Mouse (Mus musculus) stomach, postnatal 0 days (tissue): ENCODE results near the gene Gm10491. TPM values are rescaled to one million over a fixed set of nuclear protein-coding genes. Genes with fewer than 3 reads are reported as not detected.

Source experiments
- ATAC-seq: fragments of 200-750 bp; cut with Nextera tagmentation; 2 replicates; pipeline ENCODE4 v1.8.0; 2017; ENCODE audit not compliant: low FRiP score, low TSS enrichment
- DNase-seq: peaks from one replicate; pipeline ENCODE4 v3.0.0-alpha.2; 2016; ENCODE audit warnings: low spot score
- H3K27ac ChIP-seq: fragments of 300-500 bp; sonication (generic); replicated peaks from 2 replicates; pipeline ENCODE4 v1.5.1; 2014; ENCODE audit warnings: mild to moderate bottlenecking, control low read depth
- H3K27me3 ChIP-seq: fragments of 300-500 bp; sonication (generic); 2 replicates; pipeline ENCODE4 v1.6.1; 2014; ENCODE audit warnings: low read length; ENCODE audit not compliant: control insufficient read depth, insufficient read depth
- H3K36me3 ChIP-seq: fragments of 300-500 bp; sonication (generic); 2 replicates; pipeline ENCODE4 v1.6.1; 2014; ENCODE audit warnings: low read length, mixed read lengths; ENCODE audit not compliant: control insufficient read depth, insufficient read depth
- H3K4me1 ChIP-seq: fragments of 300-500 bp; sonication (generic); replicated peaks from 2 replicates; pipeline ENCODE4 v1.6.1; 2014; ENCODE audit warnings: antibody characterized with exemption; ENCODE audit not compliant: control insufficient read depth, insufficient read depth
- H3K4me2 ChIP-seq: fragments of 300-500 bp; sonication (generic); replicated peaks from 2 replicates; pipeline ENCODE4 v1.6.1; 2014; ENCODE audit warnings: low read depth, mild to moderate bottlenecking, control low read depth, moderate library complexity
- H3K4me3 ChIP-seq: fragments of 300-500 bp; sonication (generic); 2 replicates; pipeline ENCODE4 v1.5.1; 2014; ENCODE audit warnings: low read depth, low read length, control low read depth
- H3K9ac ChIP-seq: fragments of 300-500 bp; sonication (generic); 2 replicates; pipeline ENCODE4 v1.6.1; 2014; ENCODE audit warnings: mild to moderate bottlenecking, low read length, control low read depth, mixed read lengths
- H3K9me3 ChIP-seq: fragments of 300-500 bp; sonication (generic); 2 replicates; pipeline ENCODE4 v1.6.1; 2016; ENCODE audit warnings: low read length; ENCODE audit not compliant: control insufficient read depth
- CTCF ChIP-seq: IDR thresholded peaks from 2 replicates; pipeline ENCODE4 v1.5.1; 2016; ENCODE audit warnings: antibody characterized with exemption, low read depth, mild to moderate bottlenecking, moderate library complexity
- EP300 ChIP-seq: optimal IDR thresholded peaks from 2 replicates; pipeline ENCODE3; 2016; ENCODE audit warnings: antibody characterized with exemption
- WGBS: fragments of 180-500 bp; shearing (Covaris S2); extraction: QIAGEN DNeasy Blood & Tissue Kit; methylation state at CpG from one replicate; pipeline ENCODE4 v1.1.7; 2014; 5-methylcytosine and 5-hydroxymethylcytosine counted together
- polyA plus RNA-seq: library from polyadenylated mRNA; unstranded; fragments of >200 nt; fragmentation: Nextera tagmentation; extraction: Ambion mirVana; gene quantifications from 2 replicates; pipeline ENCODE4 v1.2.1, GENCODE M21; 2015

Gm10491 gene
- polyA plus RNA-seq, 1 experiment from 2014 or later: not detected

GRCm38 (mm10) chrX:7867141-7867540 is 40.5 kb downstream of the Gm10491 start:
- no peak for DNase-seq
- Histone ChIP-seq H3K4me2 (no peak overlapping the region), H3K4me1 (no peaks in the 10 kb centered on the region), H3K9ac (no peak overlapping the region), H3K36me3 (no peaks in the 10 kb centered on the region), H3K9me3 (no peaks in the 10 kb centered on the region), H3K4me3 (no peak overlapping the region), H3K27ac (no peak overlapping the region), H3K27me3 (no peaks in the 10 kb centered on the region)
- TF ChIP-seq EP300: no peak
- no peak for TF ChIP-seq CTCF
- ATAC-seq: no peak
- WGBS: 92% methylated on average over 1 of the region's 1 CpGs

GRCm38 (mm10) chrX:7865786-7866185 is 41.8 kb downstream of the Gm10491 start:
- WGBS: 66% methylated on average over 2 of the region's 2 CpGs
- H3K9ac ChIP-seq: no peak overlapping the region
- DNase-seq (no peak), ATAC-seq (no peak)
- no peak for TF ChIP-seq CTCF
- no peak for TF ChIP-seq EP300
- no peaks in the 10 kb centered on the region for H3K36me3 ChIP-seq
- H3K4me2 ChIP-seq: no peak overlapping the region
- no peaks in the 10 kb centered on the region for H3K27me3 ChIP-seq
- H3K4me1 ChIP-seq: no peaks in the 10 kb centered on the region
- no peak overlapping the region for H3K4me3 ChIP-seq
- no peak overlapping the region for H3K27ac ChIP-seq
- no peaks in the 10 kb centered on the region for H3K9me3 ChIP-seq

- ATAC-seq (no peak), DNase-seq (no peak)
- no peak overlapping the region for H3K4me3 ChIP-seq
- H3K9me3 ChIP-seq: no peaks in the 10 kb centered on the region
- TF ChIP-seq CTCF (no peak), EP300 (no peak)
- no peak overlapping the region for H3K27ac ChIP-seq
- no peak overlapping the region for H3K4me2 ChIP-seq
- WGBS: 60% methylated on average over 2 of the region's 2 CpGs
- H3K9ac ChIP-seq: no peak overlapping the region
- no peaks in the 10 kb centered on the region for H3K36me3 ChIP-seq
- H3K27me3 ChIP-seq: no peaks in the 10 kb centered on the region
- H3K4me1 ChIP-seq: no peaks in the 10 kb centered on the region
These were observed 42.3 kb downstream of the Gm10491 start for GRCm38 (mm10) chrX:7865343-7865742.

GRCm38 (mm10) chrX:7864551-7864950 is 43.1 kb downstream of the Gm10491 start:
- no peaks in the 10 kb centered on the region for H3K4me1 ChIP-seq
- WGBS: 77% methylated on average over 3 of the region's 3 CpGs

DNA sequence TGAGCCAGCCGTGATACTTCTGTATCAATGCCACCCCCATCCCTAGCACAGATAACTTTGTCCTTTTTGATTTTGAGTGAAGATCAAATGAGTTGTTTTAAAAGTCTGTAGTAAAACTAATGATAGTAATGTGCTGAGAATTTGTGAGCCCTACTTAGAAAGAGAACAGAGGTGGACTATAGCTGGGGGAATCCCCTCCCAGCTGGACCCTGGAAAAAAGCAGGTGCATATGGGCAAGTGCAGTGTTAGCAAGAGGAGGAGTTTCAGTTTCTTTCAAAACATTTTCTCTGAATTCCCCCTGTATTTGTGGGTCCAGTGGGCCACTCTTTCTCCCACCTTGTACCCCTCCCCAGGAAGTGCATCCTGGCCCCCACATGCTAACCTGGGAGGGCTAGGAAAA is 44.5 kb downstream of the Gm10491 start:
- 79% methylated on average over 1 of the region's 1 CpGs for WGBS
- Histone ChIP-seq H3K27me3 (no peaks in the 10 kb centered on the region), H3K9me3 (no peaks in the 10 kb centered on the region), H3K4me2 (no peak overlapping the region), H3K4me3 (no peak overlapping the region), H3K4me1 (no peaks in the 10 kb centered on the region), H3K36me3 (no peaks in the 10 kb centered on the region), H3K27ac (no peak overlapping the region), H3K9ac (no peak overlapping the region)
- ATAC-seq (no peak), DNase-seq (no peak)
- no peak for TF ChIP-seq CTCF
- no peak for TF ChIP-seq EP300

More at GRCm38 (mm10) chrX:7864551-7864950, 43.1 kb downstream of the Gm10491 start:
- Histone ChIP-seq H3K27ac (no peak overlapping the region), H3K4me3 (no peak overlapping the region), H3K9me3 (no peaks in the 10 kb centered on the region), H3K36me3 (no peaks in the 10 kb centered on the region), H3K4me2 (no peak overlapping the region), H3K27me3 (no peaks in the 10 kb centered on the region), H3K9ac (no peak overlapping the region)
- DNase-seq: no peak
- TF ChIP-seq EP300 (no peak), CTCF (no peak)
- no peak for ATAC-seq

GRCm38 (mm10) chrX:7859191-7859753 is 48.4 kb downstream of the Gm10491 start:
- Histone ChIP-seq H3K27me3 (no peaks in the 10 kb centered on the region), H3K27ac (no peak overlapping the region), H3K4me3 (no peak overlapping the region), H3K4me2 (no peak overlapping the region), H3K4me1 (no peaks in the 10 kb centered on the region), H3K9me3 (no peaks in the 10 kb centered on the region), H3K36me3 (no peaks in the 10 kb centered on the region), H3K9ac (no peak overlapping the region)
- 73% methylated on average over 3 of the region's 3 CpGs for WGBS
- TF ChIP-seq EP300 (no peak), CTCF (no peak)
- no peak for DNase-seq
- no peak for ATAC-seq

Other genes with a start within 250 kb of the Gm10491 start
- gene Plp2, start 236.4 kb downstream of the Gm10491 start, polyA plus RNA-seq: 262 and 271 TPM in 2 replicates
- gene Magix, start 226.6 kb downstream of the Gm10491 start, polyA plus RNA-seq: 0.95 and 1.3 TPM in 2 replicates
- gene Gpkow, start 210.7 kb downstream of the Gm10491 start, polyA plus RNA-seq: 18.0 and 18.5 TPM in 2 replicates
- 30.3 and 33.6 TPM in 2 replicates for gene Wdr45, start 193.5 kb downstream of the Gm10491 start, polyA plus RNA-seq
- gene Gm45208, start 185.6 kb downstream of the Gm10491 start, polyA plus RNA-seq: not detected in 2 replicates
- 23.8 and 26.0 TPM in 2 replicates for gene Praf2, start 179.4 kb downstream of the Gm10491 start, polyA plus RNA-seq
- gene Ccdc120, start 156.9 kb downstream of the Gm10491 start, polyA plus RNA-seq: 21.5 and 23.0 TPM in 2 replicates
- gene Tfe3, start 145.3 kb downstream of the Gm10491 start, polyA plus RNA-seq: 17.3 and 18.2 TPM in 2 replicates
- gene Gripap1, start 118.1 kb downstream of the Gm10491 start, polyA plus RNA-seq: 20.0 and 20.9 TPM in 2 replicates
- gene Kcnd1, start 85.5 kb downstream of the Gm10491 start, polyA plus RNA-seq: 0.42 and 0.92 TPM in 2 replicates
- gene Otud5, start 66.5 kb downstream of the Gm10491 start, polyA plus RNA-seq: 21.2 and 22.0 TPM in 2 replicates
- 4.8 and 5.0 TPM in 2 replicates for gene Pim2, start 29.6 kb downstream of the Gm10491 start, polyA plus RNA-seq
- gene Slc35a2, start 23.8 kb downstream of the Gm10491 start, polyA plus RNA-seq: 28.7 and 32.5 TPM in 2 replicates
- 60.6 and 62.2 TPM in 2 replicates for gene Pqbp1, start 8.6 kb downstream of the Gm10491 start, polyA plus RNA-seq
- 85.6 and 90.5 TPM in 2 replicates for gene Timm17b, start 8.5 kb downstream of the Gm10491 start, polyA plus RNA-seq
- not detected in 2 replicates for gene Gm10490, start 1.7 kb upstream of the Gm10491 start, polyA plus RNA-seq
- gene Pcsk1n, start 12.0 kb upstream of the Gm10491 start, polyA plus RNA-seq: 12.0 and 12.2 TPM in 2 replicates
- gene Eras, start 20.8 kb upstream of the Gm10491 start, polyA plus RNA-seq: not detected in 2 replicates
- gene Hdac6, start 40.1 kb upstream of the Gm10491 start, polyA plus RNA-seq: 6.2 and 6.7 TPM in 2 replicates
- gene Gata1, start 70.2 kb upstream of the Gm10491 start, polyA plus RNA-seq: 0.07 and 0.28 TPM in 2 replicates
- gene Glod5, start 110.7 kb upstream of the Gm10491 start, polyA plus RNA-seq: 6.0 and 7.5 TPM in 2 replicates
- 10.8 and 12.3 TPM in 2 replicates for gene Suv39h1, start 166.9 kb upstream of the Gm10491 start, polyA plus RNA-seq
- gene Was, start 182.7 kb upstream of the Gm10491 start, polyA plus RNA-seq: 0.39 and 0.42 TPM in 2 replicates
- 15.6 and 16.7 TPM in 2 replicates for gene Wdr13, start 225.1 kb upstream of the Gm10491 start, polyA plus RNA-seq
- 599 and 659 TPM in 2 replicates for gene Rbm3, start 238.0 kb upstream of the Gm10491 start, polyA plus RNA-seq